Mouse (Mus musculus) gastrocnemius, adult 18-20 months (tissue): Measurements from ENCODE around the gene Khdc1a. TPM values are rescaled to one million over a fixed set of nuclear protein-coding genes. Genes with fewer than 3 reads are reported as not detected.
"Not testable (repeated sequence)": the region's sequence is repeated elsewhere in the genome, so short reads cannot be mapped to it uniquely, and the experiment has no call there.

Experiments used
- DNase-seq: peaks from one replicate; pipeline ENCODE4 v3.0.0; 2021; ENCODE audit warnings: low spot score
- long read RNA-seq, 2 experiments: library from polyadenylated mRNA; stranded (forward); transcript quantifications; one replicate each; pipeline ENCODE4 v2.0.0; 2021
- total RNA-seq, 2 experiments: library from RNA; stranded (reverse); gene quantifications; 2 replicates each; pipeline ENCODE4 v1.2.3; 2021

Gene Khdc1a
- total RNA-seq, result not detected
- long read RNA-seq, experiment 1, result 0 reads
- long read RNA-seq, experiment 2, result 0 reads

- DNase-seq, result no peak
Measured at GRCm38 (mm10) chr1:21349341-21349740, at the start of gene Khdc1a. Gene Khdc1a, plus strand, starts transcription at chr1:21349641.

- DNase-seq, result no peak
Measured at GRCm38 (mm10) chr1:21299826-21300225, 49.6 kb upstream of the Khdc1a start.

GRCm38 (mm10) chr1:21301686-21302085, 47.8 kb upstream of the Khdc1a start:
- no peak for DNase-seq

GRCm38 (mm10) chr1:21304174-21304573, 45.3 kb upstream of the Khdc1a start:
- DNase-seq, result no peak

GRCm38 (mm10) chr1:21304646-21305045, 44.8 kb upstream of the Khdc1a start:
- DNase-seq, result no peak

GRCm38 (mm10) chr1:21305443-21305842, 44.0 kb upstream of the Khdc1a start:
- peak; percentile 20 for DNase-seq

GRCm38 (mm10) chr1:21314336-21314735, 35.1 kb upstream of the Khdc1a start:
- no peak for DNase-seq

- no peak for DNase-seq
Measured at GRCm38 (mm10) chr1:21315756-21316155, 33.7 kb upstream of the Khdc1a start.

GRCm38 (mm10) chr1:21316305-21316704, 33.1 kb upstream of the Khdc1a start:
- no peak for DNase-seq

GRCm38 (mm10) chr1:21318202-21318601, 31.2 kb upstream of the Khdc1a start:
- DNase-seq, result no peak

GRCm38 (mm10) chr1:21320271-21320670, 29.2 kb upstream of the Khdc1a start:
- not testable (repeated sequence) for DNase-seq

GRCm38 (mm10) chr1:21321656-21322055, 27.8 kb upstream of the Khdc1a start:
- no peak for DNase-seq

- DNase-seq, result no peak
Measured at GRCm38 (mm10) chr1:21323996-21324574, 25.4 kb upstream of the Khdc1a start.

GRCm38 (mm10) chr1:21324633-21325032, 24.8 kb upstream of the Khdc1a start:
- no peak for DNase-seq

- no peak for DNase-seq
Measured at GRCm38 (mm10) chr1:21326733-21327132, 22.7 kb upstream of the Khdc1a start.

GRCm38 (mm10) chr1:21331161-21331560, 18.3 kb upstream of the Khdc1a start:
- not testable (repeated sequence) for DNase-seq

- no peak for DNase-seq
Measured at GRCm38 (mm10) chr1:21333222-21333973, 16.0 kb upstream of the Khdc1a start.

- DNase-seq, result no peak
Measured at GRCm38 (mm10) chr1:21335836-21336235, 13.6 kb upstream of the Khdc1a start.

- no peak for DNase-seq
Measured at GRCm38 (mm10) chr1:21340745-21341144, 8.7 kb upstream of the Khdc1a start.

- peak; percentile 61 for DNase-seq
Measured at GRCm38 (mm10) chr1:21344253-21344652, 5.2 kb upstream of the Khdc1a start.

- DNase-seq, result not testable (repeated sequence)
Measured at GRCm38 (mm10) chr1:21344752-21345151, 4.7 kb upstream of the Khdc1a start.

- DNase-seq, result not testable (repeated sequence)
Measured at GRCm38 (mm10) chr1:21368031-21368430, 18.6 kb downstream of the Khdc1a start, which contains the start of gene Khdc1c. Gene Khdc1c, plus strand, starts transcription at chr1:21368331.

GRCm38 (mm10) chr1:21383256-21383655, 33.8 kb downstream of the Khdc1a start, which contains the start of gene Khdc1b:
Gene Khdc1b, plus strand, starts transcription at chr1:21383556.
- DNase-seq, result no peak
